Mouse (Mus musculus): ENCODE results near the gene Megf8. TPM values are rescaled to one million over a fixed set of nuclear protein-coding genes. Genes with fewer than 3 reads are reported as not detected.
A peak's percentile ranks its signal among the peaks of the same experiment; 100 is the strongest.
"Not testable (repeated sequence)": the region's sequence is repeated elsewhere in the genome, so short reads cannot be mapped to it uniquely, and the experiment has no call there.

The Megf8 gene
- polyA plus RNA-seq, 1 experiment = 21.2 TPM

GRCm38 (mm10) chr7:25323219-25323618 lies 6.3 kb downstream of the Megf8 start:
- no peaks in the 10 kb centered on the region; the same call in 1 of the 2 replicates for H3K36me3 ChIP-seq (ENCODE audit: control insufficient read depth, insufficient read depth, low read length)
- H3K4me3 ChIP-seq (ENCODE audit: low read depth, low read length) = no peak overlapping the region
- H3K4me1 ChIP-seq (ENCODE audit: control insufficient read depth, insufficient read depth, insufficient read length, low read length) = no peaks in the 10 kb centered on the region
- no peak overlapping the region for H3K27ac ChIP-seq (ENCODE audit: insufficient read depth, low read depth, low read length)
- H3K27me3 ChIP-seq (ENCODE audit: control insufficient read depth, insufficient read depth, low read length) = no peaks in the 10 kb centered on the region
- 92% methylated on average over 2 of the region's 2 CpGs for WGBS
- TF ChIP-seq CTCF (IDR thresholded peaks at IDR 0.05; ENCODE audit: extremely low read depth, insufficient read length, insufficient replicate concordance, low read depth, low read length) (no peak), POLR2A (IDR thresholded peaks at IDR 0.05; ENCODE audit: low read depth, low read length) (no peak)

- not testable (repeated sequence) for H3K4me1 ChIP-seq (ENCODE audit: control insufficient read depth, insufficient read depth, insufficient read length, low read length); H3K27me3 ChIP-seq (ENCODE audit: control insufficient read depth, insufficient read depth, low read length); H3K36me3 ChIP-seq (ENCODE audit: control insufficient read depth, insufficient read depth, low read length); H3K4me3 ChIP-seq (ENCODE audit: low read depth, low read length); H3K27ac ChIP-seq (ENCODE audit: insufficient read depth, low read depth, low read length)
- 75% methylated on average over 6 of the region's 6 CpGs for WGBS
These were observed 8.5 kb downstream of the Megf8 start for GRCm38 (mm10) chr7:25325431-25325830.

GRCm38 (mm10) chr7:25326233-25326632 lies 9.3 kb downstream of the Megf8 start:
- Histone ChIP-seq H3K4me3 (ENCODE audit: low read depth, low read length) (no peak overlapping the region), H3K27me3 (ENCODE audit: control insufficient read depth, insufficient read depth, low read length) (no peaks in the 10 kb centered on the region), H3K27ac (ENCODE audit: insufficient read depth, low read depth, low read length) (no peak overlapping the region), H3K4me1 (ENCODE audit: control insufficient read depth, insufficient read depth, insufficient read length, low read length) (no peaks in the 10 kb centered on the region), H3K36me3 (ENCODE audit: control insufficient read depth, insufficient read depth, low read length) (no peaks in the 10 kb centered on the region; the same call in 1 of the 2 replicates)
- TF ChIP-seq CTCF (IDR thresholded peaks at IDR 0.05; ENCODE audit: extremely low read depth, insufficient read length, insufficient replicate concordance, low read depth, low read length) (no peak), POLR2A (IDR thresholded peaks at IDR 0.05; ENCODE audit: low read depth, low read length) (no peak)
- 80% methylated on average over 8 of the region's 8 CpGs for WGBS

GRCm38 (mm10) chr7:25333596-25334307 lies 16.8 kb downstream of the Megf8 start:
- Histone ChIP-seq H3K4me1 (ENCODE audit: control insufficient read depth, insufficient read depth, insufficient read length, low read length) (no peaks in the 10 kb centered on the region), H3K4me3 (ENCODE audit: low read depth, low read length) (no peak overlapping the region), H3K27ac (ENCODE audit: insufficient read depth, low read depth, low read length) (no peak overlapping the region), H3K36me3 (ENCODE audit: control insufficient read depth, insufficient read depth, low read length) (no peaks in the 10 kb centered on the region; the same call in 1 of the 2 replicates), H3K27me3 (ENCODE audit: control insufficient read depth, insufficient read depth, low read length) (no peaks in the 10 kb centered on the region)
- TF ChIP-seq CTCF (IDR thresholded peaks at IDR 0.05; ENCODE audit: extremely low read depth, insufficient read length, insufficient replicate concordance, low read depth, low read length) = peak; percentile 81
- no peak for TF ChIP-seq POLR2A (IDR thresholded peaks at IDR 0.05; ENCODE audit: low read depth, low read length)
- 46% methylated on average over 16 of the region's 16 CpGs for WGBS

- TF ChIP-seq CTCF (IDR thresholded peaks at IDR 0.05; ENCODE audit: extremely low read depth, insufficient read length, insufficient replicate concordance, low read depth, low read length) (no peak), POLR2A (IDR thresholded peaks at IDR 0.05; ENCODE audit: low read depth, low read length) (no peak)
- no peak overlapping the region for H3K27ac ChIP-seq (ENCODE audit: insufficient read depth, low read depth, low read length)
- H3K36me3 ChIP-seq (ENCODE audit: control insufficient read depth, insufficient read depth, low read length) = no peaks in the 10 kb centered on the region; the same call in 1 of the 2 replicates
- 89% methylated on average over 12 of the region's 12 CpGs for WGBS
- no peak overlapping the region for H3K4me3 ChIP-seq (ENCODE audit: low read depth, low read length)
- no peaks in the 10 kb centered on the region for H3K27me3 ChIP-seq (ENCODE audit: control insufficient read depth, insufficient read depth, low read length)
- H3K4me1 ChIP-seq (ENCODE audit: control insufficient read depth, insufficient read depth, insufficient read length, low read length) = peaks cover 2% of the 10 kb centered on the region
These were observed 17.5 kb downstream of the Megf8 start for GRCm38 (mm10) chr7:25334472-25334871.

GRCm38 (mm10) chr7:25339329-25339728 lies 22.4 kb downstream of the Megf8 start:
- no peaks in the 10 kb centered on the region for H3K27me3 ChIP-seq (ENCODE audit: control insufficient read depth, insufficient read depth, low read length)
- no peak for TF ChIP-seq CTCF (IDR thresholded peaks at IDR 0.05; ENCODE audit: extremely low read depth, insufficient read length, insufficient replicate concordance, low read depth, low read length)
- TF ChIP-seq POLR2A (IDR thresholded peaks at IDR 0.05; ENCODE audit: low read depth, low read length) = no peak
- H3K36me3 ChIP-seq (ENCODE audit: control insufficient read depth, insufficient read depth, low read length) = no peaks in the 10 kb centered on the region; the same call in 1 of the 2 replicates
- no peak overlapping the region for H3K4me3 ChIP-seq (ENCODE audit: low read depth, low read length)
- WGBS = 48% methylated on average over 9 of the region's 9 CpGs
- H3K4me1 ChIP-seq (ENCODE audit: control insufficient read depth, insufficient read depth, insufficient read length, low read length) = peaks cover 3% of the 10 kb centered on the region
- H3K27ac ChIP-seq (ENCODE audit: insufficient read depth, low read depth, low read length) = no peak overlapping the region

GRCm38 (mm10) chr7:25341000-25341784 lies 24.2 kb downstream of the Megf8 start:
- 81% methylated on average over 20 of the region's 20 CpGs for WGBS
- H3K4me3 ChIP-seq (ENCODE audit: low read depth, low read length) = no peak overlapping the region
- H3K27me3 ChIP-seq (ENCODE audit: control insufficient read depth, insufficient read depth, low read length) = no peaks in the 10 kb centered on the region
- TF ChIP-seq POLR2A (IDR thresholded peaks at IDR 0.05; ENCODE audit: low read depth, low read length) (no peak), CTCF (IDR thresholded peaks at IDR 0.05; ENCODE audit: extremely low read depth, insufficient read length, insufficient replicate concordance, low read depth, low read length) (no peak)
- peaks cover 3% of the 10 kb centered on the region for H3K4me1 ChIP-seq (ENCODE audit: control insufficient read depth, insufficient read depth, insufficient read length, low read length)
- H3K27ac ChIP-seq (ENCODE audit: insufficient read depth, low read depth, low read length) = no peak overlapping the region
- H3K36me3 ChIP-seq (ENCODE audit: control insufficient read depth, insufficient read depth, low read length) = no peaks in the 10 kb centered on the region; the same call in 1 of the 2 replicates

Data from small intestine, adult 2 months (tissue).